In the genomic region with DNA sequence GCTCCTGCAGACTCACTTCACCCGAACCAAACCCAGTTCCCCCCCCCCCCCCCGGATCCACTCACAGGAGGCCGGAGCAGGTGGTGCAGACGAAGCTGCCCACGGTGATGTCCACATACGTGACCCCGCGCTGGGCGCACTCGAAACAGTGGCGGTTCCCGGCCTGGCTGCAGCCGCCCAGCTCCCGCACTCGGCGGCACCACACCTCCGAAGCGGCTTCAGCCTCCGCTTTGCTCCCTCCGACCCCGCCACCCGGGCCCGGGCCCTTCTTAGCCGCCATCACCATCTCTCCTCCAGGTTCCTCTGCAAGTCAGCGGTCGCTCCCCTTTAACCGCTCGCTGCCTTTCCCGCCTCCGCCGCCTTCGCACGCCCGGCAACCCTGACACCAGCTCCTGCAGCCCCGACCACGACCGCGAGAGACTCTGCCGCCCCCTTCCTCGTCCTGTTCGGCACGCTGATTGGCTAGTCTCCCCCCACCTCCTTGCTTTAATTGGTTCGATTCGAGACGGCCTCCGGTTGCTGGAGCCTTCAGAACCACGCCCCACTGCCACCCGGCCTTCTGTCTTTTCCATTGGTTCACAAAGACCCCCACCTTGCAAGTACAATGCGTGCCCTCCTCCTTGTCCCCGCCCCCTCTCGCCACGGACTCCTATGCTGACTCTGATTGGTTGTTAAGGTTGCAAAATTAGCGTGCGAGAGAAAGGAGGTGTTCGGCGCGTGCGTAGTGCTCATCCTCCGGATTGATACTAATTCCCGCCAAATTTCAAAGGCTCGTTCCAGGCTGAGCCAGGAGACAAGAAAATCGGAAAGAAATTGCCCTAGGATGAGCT, we compare ENCODE assay signal across 8 mouse cellular contexts. TPM values are rescaled to one million over a fixed set of nuclear protein-coding genes. Genes with fewer than 3 reads are reported as not detected.
DNase-seq lines count a peak whose midpoint lies in the region; ATAC-seq and TF ChIP-seq lines count a peak whose summit lies in the region.

A gene (minus strand): TSS at position 433 of the 830 bp plus-strand sequence.

- H3K9ac ChIP-seq in CH12.LX (ENCODE audit: insufficient read depth, low read depth), result peak within 1 kb of the TSS; percentile 17
- peak within 1 kb of the TSS; percentile 75 for H3K9ac ChIP-seq in forebrain, embryonic 11.5 days (ENCODE audit: low read length)
- peak within 1 kb of the TSS; percentile 81 for H3K9ac ChIP-seq in heart, embryonic 16.5 days (ENCODE audit: low read length)
- peak within 1 kb of the TSS; percentile 86 for H3K9ac ChIP-seq in liver, embryonic 15.5 days
- peak within 1 kb of the TSS; percentile 67 for H3K9ac ChIP-seq in neural tube, embryonic 12.5 days

- peak; percentile 77 for TF ChIP-seq POLR2A in CH12.LX (IDR thresholded peaks at IDR 0.05; ENCODE audit: low read depth, low read length)

- no peak for TF ChIP-seq CTCF in CH12.LX (conservative IDR thresholded peaks at IDR 0.05 in 1 of 2, IDR thresholded peaks at IDR 0.05 in 1 of 2; ENCODE audit: low read depth in 2 of 2, low read length in 2 of 2)

- dilution Hi-C loops in CH12.LX (cut with MboI; ENCODE audit: extremely low pct_ligation_motif_present, extremely low pct_unique_long_range_greater_than_20kb, low sequenced_read_pairs), result no loop called here

- in situ Hi-C loops in CH12.LX (cut with MboI; ENCODE audit: low pct_ligation_motif_present, low pct_unique_long_range_greater_than_20kb, low sequenced_read_pairs), result no loop called here

- WGBS in forebrain, embryonic 11.5 days, result under 1% methylated on average over 60 of the region's 62 CpGs
- under 1% methylated on average over 61 of the region's 62 CpGs for WGBS in heart, embryonic 16.5 days
- WGBS in liver, embryonic 15.5 days (ENCODE audit: insufficient replicate concordance), result under 1% methylated on average over 62 of the region's 62 CpGs
- under 1% methylated on average over 59 of the region's 62 CpGs for WGBS in neural tube, embryonic 12.5 days

- H3K4me3 ChIP-seq in CH12.LX (replicated peaks in 1 of 3; ENCODE audit: low read depth in 2 of 3, low read length in 2 of 3, poor library complexity in 1 of 3), result peak within 1 kb of the TSS; percentile 59 to 69 (median 63)
- H3K4me3 ChIP-seq in forebrain, embryonic 11.5 days (ENCODE audit: low read depth, low read length), result peak within 1 kb of the TSS; percentile 69
- H3K4me3 ChIP-seq in heart, embryonic 16.5 days (ENCODE audit: low read length), result peak within 1 kb of the TSS; percentile 87
- peak within 1 kb of the TSS; percentile 92 for H3K4me3 ChIP-seq in liver, embryonic 15.5 days (replicated peaks)
- peak within 1 kb of the TSS; percentile 70 for H3K4me3 ChIP-seq in neural tube, embryonic 12.5 days

- H3K36me3 ChIP-seq in CH12.LX (replicated peaks in 1 of 2; ENCODE audit: control insufficient read depth in 1 of 2, insufficient read depth in 1 of 2, low read length in 1 of 2), result peaks cover 0 to 23% of the 10 kb centered on the region in 2 experiments
- no peaks in the 10 kb centered on the region for H3K36me3 ChIP-seq in forebrain, embryonic 11.5 days (ENCODE audit: control insufficient read depth, insufficient read depth, low read length)
- H3K36me3 ChIP-seq in heart, embryonic 16.5 days (ENCODE audit: control insufficient read depth, insufficient read depth), result no peaks in the 10 kb centered on the region
- peaks cover 30% of the 10 kb centered on the region for H3K36me3 ChIP-seq in liver, embryonic 15.5 days (replicated peaks)
- H3K36me3 ChIP-seq in neural tube, embryonic 12.5 days, result no peaks in the 10 kb centered on the region

- peaks cover 0 to 31% of the 10 kb centered on the region in 2 experiments; a peak in 2 of 4 replicates for H3K4me1 ChIP-seq in CH12.LX (ENCODE audit: control insufficient read depth in 1 of 2, insufficient read depth in 2 of 2)
- peaks cover 8% of the 10 kb centered on the region; the same call in 1 of the 2 replicates for H3K4me1 ChIP-seq in forebrain, embryonic 11.5 days (replicated peaks; ENCODE audit: control insufficient read depth, insufficient read depth, low read length)
- H3K4me1 ChIP-seq in heart, embryonic 16.5 days (ENCODE audit: control insufficient read depth, insufficient read depth, low read length), result peaks cover 15% of the 10 kb centered on the region
- H3K4me1 ChIP-seq in liver, embryonic 15.5 days (replicated peaks), result peaks cover 81% of the 10 kb centered on the region
- peaks cover 14% of the 10 kb centered on the region for H3K4me1 ChIP-seq in neural tube, embryonic 12.5 days

- TF ChIP-seq EP300 in CH12.LX (IDR thresholded peaks at IDR 0.05; ENCODE audit: low read length), result no peak

- H3K27ac ChIP-seq in CH12.LX (ENCODE audit: insufficient read depth, low read depth), result no peak within 1 kb of the TSS
- H3K27ac ChIP-seq in forebrain, embryonic 11.5 days (ENCODE audit: low read depth, low read length), result 0 out of 2 replicates have a peak within 1 kb of the TSS, but pooled peaks have one; percentile 46
- peak within 1 kb of the TSS; percentile 84 for H3K27ac ChIP-seq in heart, embryonic 16.5 days (ENCODE audit: low read length)
- H3K27ac ChIP-seq in liver, embryonic 15.5 days (replicated peaks), result peak within 1 kb of the TSS; percentile 97
- 0 out of 2 replicates have a peak within 1 kb of the TSS, but pooled peaks have one; percentile 26 for H3K27ac ChIP-seq in neural tube, embryonic 12.5 days

- peak; percentile 100 for DNase-seq in CH12.LX (ENCODE audit: extremely low read depth)
- DNase-seq in c-Kit-positive CD71-positive TER-119-negative erythroid progenitor cells, embryonic 14.5 days (ENCODE audit: low read depth), result peak; percentile 100
- DNase-seq in forebrain, embryonic 11.5 days (ENCODE audit: low spot score), result peak; percentile 99
- peak; percentile 99 to 100 for DNase-seq in kidney, postnatal 36 days
- peak; percentile 100 for DNase-seq in telencephalon, adult 2 months (ENCODE audit: low read depth, low spot score)

- ATAC-seq in forebrain, embryonic 11.5 days (replicated peaks; ENCODE audit: low FRiP score), result peak; percentile 98
- ATAC-seq in heart, embryonic 16.5 days (replicated peaks; ENCODE audit: extremely low read depth, insufficient read depth, low FRiP score), result peak; percentile 97
- peak; percentile 84 for ATAC-seq in liver, embryonic 15.5 days (ENCODE audit: insufficient read depth)
- ATAC-seq in neural tube, embryonic 12.5 days (ENCODE audit: low FRiP score, low read depth), result peak; percentile 99

- no peak; the same call in 1 of the 2 replicates for TF ChIP-seq RAD21 in CH12.LX (IDR thresholded peaks at IDR 0.05; ENCODE audit: low read depth, low read length)

- H3K79me2 ChIP-seq in CH12.LX (replicated peaks; ENCODE audit: control insufficient read depth, extremely low read depth, insufficient read depth, poor library complexity, severe bottlenecking), result peaks cover 4% of the 10 kb centered on the region; the same call in 1 of the 2 replicates

- H3K27me3 ChIP-seq in CH12.LX (replicated peaks), result no peaks in the 10 kb centered on the region
- no peaks in the 10 kb centered on the region for H3K27me3 ChIP-seq in forebrain, embryonic 11.5 days (ENCODE audit: control insufficient read depth, insufficient read depth, low read length)
- H3K27me3 ChIP-seq in heart, embryonic 16.5 days (ENCODE audit: control insufficient read depth, insufficient read depth, low read length), result no peaks in the 10 kb centered on the region
- no peaks in the 10 kb centered on the region for H3K27me3 ChIP-seq in liver, embryonic 15.5 days
- no peaks in the 10 kb centered on the region for H3K27me3 ChIP-seq in neural tube, embryonic 12.5 days (replicated peaks)

- H3K9me3 ChIP-seq in CH12.LX (replicated peaks; ENCODE audit: low read length), result no peaks in the 10 kb centered on the region
- no peaks in the 10 kb centered on the region for H3K9me3 ChIP-seq in forebrain, embryonic 11.5 days (ENCODE audit: control insufficient read depth, low read length)
- H3K9me3 ChIP-seq in heart, embryonic 16.5 days (replicated peaks; ENCODE audit: control insufficient read depth, low read length), result no peaks in the 10 kb centered on the region
- H3K9me3 ChIP-seq in liver, embryonic 15.5 days (replicated peaks), result no peaks in the 10 kb centered on the region
- no peaks in the 10 kb centered on the region for H3K9me3 ChIP-seq in neural tube, embryonic 12.5 days

- H3K4me2 ChIP-seq in CH12.LX (ENCODE audit: insufficient read depth, low read depth, poor library complexity, severe bottlenecking), result peak within 1 kb of the TSS; percentile 48
- H3K4me2 ChIP-seq in forebrain, embryonic 11.5 days (ENCODE audit: low read depth, low read length, severe bottlenecking), result peak within 1 kb of the TSS; percentile 89
- peak within 1 kb of the TSS; percentile 96 for H3K4me2 ChIP-seq in heart, embryonic 16.5 days (ENCODE audit: low read depth, low read length)
- peak within 1 kb of the TSS; percentile 89 for H3K4me2 ChIP-seq in liver, embryonic 15.5 days
- H3K4me2 ChIP-seq in neural tube, embryonic 12.5 days (replicated peaks), result peak within 1 kb of the TSS; percentile 95

TF ChIP-seq in CH12.LX, 34 proteins besides CTCF, POLR2A, EP300 and RAD21 (continues in another document):
- TF ChIP-seq KAT2A (IDR thresholded peaks at IDR 0.05; ENCODE audit: insufficient replicate concordance, low read length) (0 out of 2 replicates have a peak, but pooled peaks have one; percentile 2), IRF4 (IDR thresholded peaks at IDR 0.05; ENCODE audit: low read depth, low read length) (peak; percentile 34; the same call in 1 of the 2 replicates), MAFK (IDR thresholded peaks at IDR 0.05; ENCODE audit: insufficient replicate concordance, low read length) (no peak), RCOR1 (conservative IDR thresholded peaks at IDR 0.05; ENCODE audit: low read depth, low read length) (no peak), MEF2A (IDR thresholded peaks at IDR 0.05; ENCODE audit: borderline replicate concordance, low read depth, low read length) (peak; percentile 31; the same call in 1 of the 2 replicates), USF1 (IDR thresholded peaks at IDR 0.05; ENCODE audit: low read depth, low read length) (no peak), GABPA (IDR thresholded peaks at IDR 0.05; ENCODE audit: insufficient replicate concordance, low read depth, low read length) (no peak), TCF12 (IDR thresholded peaks at IDR 0.05; ENCODE audit: low read depth, low read length) (peak; percentile 40; the same call in 1 of the 2 replicates), JUN (IDR thresholded peaks at IDR 0.05; ENCODE audit: insufficient read depth, low read depth, low read length) (no peak), NRF1 (IDR thresholded peaks at IDR 0.05; ENCODE audit: low read depth, low read length) (peak; percentile 84), PAX5 (IDR thresholded peaks at IDR 0.05; ENCODE audit: low read length) (no peak)

RNA-seq across cellular contexts. Expression of the gene that starts here (rescaled TPM):
- total RNA-seq in CH12.LX (2012; rRNA removed) (8.7 and 10.0 TPM in 2 replicates), CH12.LX (2014; rRNA removed) (11.5 and 13.4 TPM in 2 replicates)
- polyA plus RNA-seq in CH12.LX (2012; ENCODE audit: insufficient read length, low read depth), result 16.7 and 16.8 TPM in 2 replicates
- polyA plus RNA-seq in forebrain, embryonic 11.5 days (2014; fragmentation: Nextera tagmentation; extraction: Ambion mirVana), result 23.5 and 26.0 TPM in 2 replicates
- 19.4 and 21.0 TPM in 2 replicates for polyA plus RNA-seq in heart, embryonic 16.5 days (2015; fragmentation: Nextera tagmentation; extraction: Ambion mirVana)
- polyA plus RNA-seq in liver, embryonic 15.5 days (2015; fragmentation: Nextera tagmentation; extraction: Ambion mirVana), result 35.3 and 35.6 TPM in 2 replicates
- polyA plus RNA-seq in neural tube, embryonic 12.5 days (2016; fragmentation: Nextera tagmentation; extraction: Ambion mirVana), result 20.8 and 22.2 TPM in 2 replicates

Comparison
In these comparisons a context has a peak if more than half of its experiments do, and no peak if none do; other contexts are left out.
1. H3K9ac ChIP-seq: peak in every context shown above with its lines; median percentile 86 in liver, embryonic 15.5 days; 81 in heart, embryonic 16.5 days; 75 in forebrain, embryonic 11.5 days; 67 in neural tube, embryonic 12.5 days; 17 in CH12.LX.